Mouse (Mus musculus) CH12.LX (cell line): ENCODE measurements around the gene Prmt1. TPM values are rescaled to one million over a fixed set of nuclear protein-coding genes. Genes with fewer than 3 reads are reported as not detected.

Source experiments
- DNase-seq: peaks from one replicate; pipeline ENCODE4 v3.0.0-alpha.2; 2013; ENCODE audit errors: extremely low read depth
- H3K27ac ChIP-seq: 2 replicates; pipeline ENCODE4 v1.5.1; 2012; ENCODE audit warnings: low read depth, mild to moderate bottlenecking, control low read depth, moderate library complexity; ENCODE audit not compliant: insufficient read depth
- H3K27me3 ChIP-seq: replicated peaks from 2 replicates; pipeline ENCODE3; 2012; ENCODE audit warnings: inconsistent platforms
- H3K36me3 ChIP-seq, 2 experiments: replicated peaks in 1 of 2; 2 replicates each; pipeline versions ENCODE3 to v1.6.1; 2012; ENCODE audit warnings: inconsistent platforms in 1 of 2, low read length in 1 of 2, mild to moderate bottlenecking in 1 of 2, mixed read lengths in 1 of 2, moderate library complexity in 1 of 2; ENCODE audit not compliant: control insufficient read depth in 1 of 2, insufficient read depth in 1 of 2
- H3K4me1 ChIP-seq, 2 experiments: 2 replicates each; pipeline ENCODE4 v1.6.1; 2012; ENCODE audit warnings: inconsistent platforms in 1 of 2, moderate library complexity in 1 of 2; ENCODE audit not compliant: insufficient read depth in 2 of 2, control insufficient read depth in 1 of 2
- H3K4me2 ChIP-seq: 2 replicates; pipeline ENCODE4 v1.6.1; 2012; ENCODE audit warnings: low read depth, mild to moderate bottlenecking, control low read depth; ENCODE audit not compliant: poor library complexity, insufficient read depth, severe bottlenecking
- H3K4me3 ChIP-seq, 3 experiments: fragments of 150-350 bp in 1 of 3; sonication (generic) in 1 of 3; replicated peaks in 1 of 3; 2 replicates each; pipeline versions ENCODE3 to v1.5.1; 2011 to 2012; ENCODE audit warnings: low read depth in 2 of 3, low read length in 2 of 3, mild to moderate bottlenecking in 2 of 3, moderate library complexity in 2 of 3, control low read depth in 1 of 3, improper control_type of control experiment in 1 of 3, inconsistent platforms in 1 of 3, mixed read lengths in 1 of 3; ENCODE audit not compliant: poor library complexity in 1 of 3
- H3K79me2 ChIP-seq: replicated peaks from 2 replicates; pipeline ENCODE4 v1.6.1; 2012; ENCODE audit warnings: mild to moderate bottlenecking, moderate library complexity; ENCODE audit not compliant: control insufficient read depth, poor library complexity, insufficient read depth, severe bottlenecking; ENCODE audit errors: extremely low read depth
- H3K9ac ChIP-seq: 2 replicates; pipeline ENCODE4 v1.6.1; 2012; ENCODE audit warnings: low read depth, mild to moderate bottlenecking, control low read depth, moderate library complexity; ENCODE audit not compliant: insufficient read depth
- H3K9me3 ChIP-seq: replicated peaks from 2 replicates; pipeline ENCODE3; 2012; ENCODE audit warnings: low read length, inconsistent platforms, mixed read lengths
- BHLHE40 ChIP-seq: IDR thresholded peaks from 2 replicates; pipeline ENCODE4 v1.6.1; 2011; ENCODE audit warnings: mild to moderate bottlenecking, low read depth, low read length, improper control_type of control experiment
- CHD2 ChIP-seq: IDR thresholded peaks from 2 replicates; pipeline ENCODE4 v1.6.1; 2011; ENCODE audit warnings: low read length, improper control_type of control experiment
- CTCF ChIP-seq, 2 experiments: IDR thresholded peaks in 1 of 2; conservative IDR thresholded peaks in 1 of 2; 2 replicates each; pipeline ENCODE4 v1.5.1; 2011 to 2012; ENCODE audit warnings: low read depth in 2 of 2, low read length in 2 of 2, improper control_type of control experiment in 1 of 2, inconsistent platforms in 1 of 2, mild to moderate bottlenecking in 1 of 2, moderate library complexity in 1 of 2
- ETS1 ChIP-seq: conservative IDR thresholded peaks from 2 replicates; pipeline ENCODE4 v1.6.1; 2012; ENCODE audit warnings: low read depth, mild to moderate bottlenecking, inconsistent platforms, low read length, improper control_type of control experiment, moderate library complexity
- JUN ChIP-seq: IDR thresholded peaks from 2 replicates; pipeline ENCODE4 v1.6.1; 2011; ENCODE audit warnings: low read depth, mild to moderate bottlenecking, low read length, improper control_type of control experiment, moderate library complexity; ENCODE audit not compliant: insufficient read depth
- JUND ChIP-seq: conservative IDR thresholded peaks from 2 replicates; pipeline ENCODE4 v1.6.1; 2011; ENCODE audit warnings: low read depth, low read length, improper control_type of control experiment
- MAFK ChIP-seq: IDR thresholded peaks from 2 replicates; pipeline ENCODE4 v1.6.1; 2011; ENCODE audit warnings: low read length, improper control_type of control experiment; ENCODE audit not compliant: insufficient replicate concordance
- MAX ChIP-seq: IDR thresholded peaks from 2 replicates; pipeline ENCODE4 v1.6.1; 2011; ENCODE audit warnings: low read length, improper control_type of control experiment
- MAZ ChIP-seq: IDR thresholded peaks from 2 replicates; pipeline ENCODE4 v1.6.1; 2012; ENCODE audit warnings: low read depth, mild to moderate bottlenecking, inconsistent platforms, low read length, improper control_type of control experiment, moderate library complexity
- MEF2A ChIP-seq: IDR thresholded peaks from 2 replicates; pipeline ENCODE4 v1.6.1; 2014; ENCODE audit warnings: low read depth, mild to moderate bottlenecking, inconsistent platforms, low read length, improper control_type of control experiment, borderline replicate concordance
- MYC ChIP-seq: IDR thresholded peaks from 2 replicates; pipeline ENCODE4 v1.6.1; 2011; ENCODE audit warnings: low read depth, mild to moderate bottlenecking, improper control_type of control experiment, low read length
- NELFE ChIP-seq: IDR thresholded peaks from 2 replicates; pipeline ENCODE4 v1.6.1; 2011; ENCODE audit warnings: low read depth, low read length, improper control_type of control experiment
- NRF1 ChIP-seq: IDR thresholded peaks from 2 replicates; pipeline ENCODE4 v1.6.1; 2014; ENCODE audit warnings: low read depth, mild to moderate bottlenecking, inconsistent platforms, low read length, improper control_type of control experiment, moderate library complexity
- POLR2A ChIP-seq: IDR thresholded peaks from 2 replicates; pipeline ENCODE4 v1.6.1; 2011; ENCODE audit warnings: low read depth, mild to moderate bottlenecking, improper control_type of control experiment, low read length
- POLR2AphosphoS2 ChIP-seq: IDR thresholded peaks from 2 replicates; pipeline ENCODE4 v1.6.1; 2011; ENCODE audit warnings: low read depth, low read length, improper control_type of control experiment
- SIN3A ChIP-seq: IDR thresholded peaks from 2 replicates; pipeline ENCODE4 v1.6.1; 2012; ENCODE audit warnings: low read length, improper control_type of control experiment, inconsistent platforms
- SMC3 ChIP-seq: IDR thresholded peaks from 2 replicates; pipeline ENCODE4 v1.6.1; 2011; ENCODE audit warnings: low read depth, low read length, improper control_type of control experiment
- ZKSCAN1 ChIP-seq: IDR thresholded peaks from 2 replicates; pipeline ENCODE4 v1.6.1; 2012; ENCODE audit warnings: low read depth, inconsistent platforms, low read length, improper control_type of control experiment, borderline replicate concordance
- ZMIZ1 ChIP-seq: IDR thresholded peaks from 2 replicates; pipeline ENCODE4 v1.6.1; 2012; ENCODE audit warnings: low read depth, mild to moderate bottlenecking, inconsistent platforms, low read length, improper control_type of control experiment
- ZNF384 ChIP-seq: IDR thresholded peaks from 2 replicates; pipeline ENCODE4 v1.6.1; 2012; ENCODE audit warnings: low read depth, low read length, improper control_type of control experiment, inconsistent platforms
- dilution Hi-C: fragments of 300-500 bp; cut with MboI; formaldehyde crosslinking; loops from 2 replicates; pipeline ENCODE4 v1.14.3; 2020; ENCODE audit warnings: low sequenced_read_pairs; ENCODE audit not compliant: extremely low pct_unique_long_range_greater_than_20kb, extremely low pct_ligation_motif_present
- in situ Hi-C: fragments of 300-500 bp; cut with MboI; formaldehyde crosslinking; loops from 3 replicates; pipeline ENCODE4 v1.14.3; 2019; ENCODE audit warnings: low sequenced_read_pairs, low pct_ligation_motif_present, low pct_unique_long_range_greater_than_20kb, mixed read lengths
- polyA plus RNA-seq: library from polyadenylated mRNA; unstranded; fragments of >175 nt; gene quantifications from 2 replicates; pipeline ENCODE4 v1.2.1, GENCODE M21; 2012; ENCODE audit warnings: low read depth; ENCODE audit not compliant: insufficient read length
- total RNA-seq, 2 experiments: library from RNA; depleted of rRNA; stranded (reverse); fragments of 300-350 nt in 1 of 2; fragments of >200 nt in 1 of 2; gene quantifications; 2 replicates each; pipeline ENCODE4 v1.2.3; 2012 to 2014

Prmt1 gene
- total and polyA plus RNA-seq, 3 experiments: 231 to 642 (median 340) TPM

- TF ChIP-seq MAX (no peak), ZMIZ1 (no peak), MEF2A (no peak), ETS1 (no peak), ZKSCAN1 (no peak), MYC (no peak), NELFE (no peak), CTCF (conservative IDR thresholded peaks at IDR 0.05 in 1 of 2, IDR thresholded peaks at IDR 0.05 in 1 of 2; ENCODE audit: low read depth in 2 of 2, low read length in 2 of 2) (no peak; a peak in 1 of 4 replicates), SMC3 (no peak), POLR2AphosphoS2 (no peak)
- DNase-seq: no peak
- H3K36me3 ChIP-seq: peaks cover 36 to 60% of the 10 kb centered on the region in 2 experiments
- H3K27ac ChIP-seq: no peak overlapping the region
- H3K4me3 ChIP-seq: no peak overlapping the region
- dilution Hi-C loops (no loop called here), in situ Hi-C loops (no loop called here)
- no peaks in the 10 kb centered on the region for H3K27me3 ChIP-seq
- no peak overlapping the region for H3K9ac ChIP-seq
- H3K4me1 ChIP-seq: peaks cover 7 to 25% of the 10 kb centered on the region in 2 experiments; a peak in 3 of 4 replicates
- H3K79me2 ChIP-seq: no peaks in the 10 kb centered on the region
- H3K9me3 ChIP-seq: no peaks in the 10 kb centered on the region
- no peak overlapping the region for H3K4me2 ChIP-seq
Observed at GRCm38 (mm10) chr7:44975117-44975419, 11.3 kb downstream of the Prmt1 start.

- H3K27me3 ChIP-seq: no peaks in the 10 kb centered on the region
- DNase-seq: peak; percentile 76
- dilution Hi-C loops (no loop called here), in situ Hi-C loops (no loop called here)
- H3K9me3 ChIP-seq: no peaks in the 10 kb centered on the region
- H3K4me2 ChIP-seq: no peak within 1 kb of the TSS
- H3K4me1 ChIP-seq: peaks cover 7 to 25% of the 10 kb centered on the region in 2 experiments; a peak in 3 of 4 replicates
- no peaks in the 10 kb centered on the region for H3K79me2 ChIP-seq
- H3K9ac ChIP-seq: no peak within 1 kb of the TSS
- TF ChIP-seq POLR2AphosphoS2 (peak; percentile 80; the same call in 1 of the 2 replicates), POLR2A (peak; percentile 51), MAFK (no peak), BHLHE40 (no peak), JUN (no peak), CHD2 (no peak), MAX (no peak), SIN3A (no peak), ZNF384 (peak; percentile 37; the same call in 1 of the 2 replicates), NELFE (no peak; the same call in 1 of the 2 replicates), ZMIZ1 (peak; percentile 53; the same call in 1 of the 2 replicates), JUND (no peak), ETS1 (no peak), MAZ (no peak), NRF1 (peak; percentile 78)
- H3K4me3 ChIP-seq: peak within 1 kb of the TSS; percentile 5 to 55 (median 49)
- no peak within 1 kb of the TSS for H3K27ac ChIP-seq
- H3K36me3 ChIP-seq: peaks cover 31 to 55% of the 10 kb centered on the region in 2 experiments
Observed at GRCm38 (mm10) chr7:44974383-44975116, 11.8 kb downstream of the Prmt1 start, which contains the start of gene Cpt1c. Cpt1c (minus strand) TSS chr7:44974851.
